Mouse (Mus musculus): ENCODE data around the gene Astn2. TPM values are rescaled to one million over a fixed set of nuclear protein-coding genes. Genes with fewer than 3 reads are reported as not detected.

Gene Astn2
- total and polyA plus RNA-seq, 3 experiments = not detected

GRCm38 (mm10) chr4:66232799-66233198 is 171.6 kb downstream of the Astn2 start:
- Histone ChIP-seq H3K4me1 (ENCODE audit: control insufficient read depth in 1 of 2, insufficient read depth in 2 of 2, low read length in 2 of 2) (no peaks in the 10 kb centered on the region), H3K27ac (ENCODE audit: control insufficient read depth, low read depth, low read length) (no peak overlapping the region), H3K9ac (ENCODE audit: control insufficient read depth, low read depth, low read length, poor library complexity, severe bottlenecking) (no peak overlapping the region), H3K36me3 (ENCODE audit: control insufficient read depth in 1 of 2, insufficient read depth in 2 of 2, low read length in 2 of 2) (no peaks in the 10 kb centered on the region), H3K79me2 (ENCODE audit: control insufficient read depth, insufficient read depth, low read length, poor library complexity) (no peaks in the 10 kb centered on the region), H3K9me3 (replicated peaks; ENCODE audit: insufficient read depth, low read length) (no peaks in the 10 kb centered on the region), H3K27me3 (ENCODE audit: control insufficient read depth in 1 of 2, insufficient read depth in 2 of 2, low read length in 2 of 2) (no peaks in the 10 kb centered on the region), H3K4me3 (ENCODE audit: control insufficient read depth in 1 of 2, insufficient read depth in 1 of 2, low read depth in 2 of 2, low read length in 2 of 2) (no peak overlapping the region)
- DNase-seq (ENCODE audit: low read depth, low spot score) = no peak
- TF ChIP-seq CTCF (IDR thresholded peaks at IDR 0.05 in 2 of 3, conservative IDR thresholded peaks at IDR 0.05 in 1 of 3; ENCODE audit: control insufficient read depth in 1 of 3, insufficient read depth in 1 of 3, low read depth in 2 of 3, low read length in 3 of 3, poor library complexity in 1 of 3, severe bottlenecking in 1 of 3) (no peak), GATA1 (IDR thresholded peaks at IDR 0.05; ENCODE audit: low read depth, low read length) (no peak)

GRCm38 (mm10) chr4:66232350-66232749 is 172.1 kb downstream of the Astn2 start:
- no peaks in the 10 kb centered on the region for H3K27me3 ChIP-seq (ENCODE audit: control insufficient read depth in 1 of 2, insufficient read depth in 2 of 2, low read length in 2 of 2)
- H3K9me3 ChIP-seq (replicated peaks; ENCODE audit: insufficient read depth, low read length) = no peaks in the 10 kb centered on the region
- no peak overlapping the region for H3K9ac ChIP-seq (ENCODE audit: control insufficient read depth, low read depth, low read length, poor library complexity, severe bottlenecking)
- no peaks in the 10 kb centered on the region for H3K4me1 ChIP-seq (ENCODE audit: control insufficient read depth in 1 of 2, insufficient read depth in 2 of 2, low read length in 2 of 2)
- no peaks in the 10 kb centered on the region for H3K36me3 ChIP-seq (ENCODE audit: control insufficient read depth in 1 of 2, insufficient read depth in 2 of 2, low read length in 2 of 2)
- no peak for DNase-seq (ENCODE audit: low read depth, low spot score)
- no peak overlapping the region for H3K4me3 ChIP-seq (ENCODE audit: control insufficient read depth in 1 of 2, insufficient read depth in 1 of 2, low read depth in 2 of 2, low read length in 2 of 2)
- TF ChIP-seq HCFC1 (IDR thresholded peaks at IDR 0.05; ENCODE audit: low read depth, low read length) (no peak), USF1 (IDR thresholded peaks at IDR 0.05; ENCODE audit: low read depth, low read length) (no peak), KAT2A (conservative IDR thresholded peaks at IDR 0.05; ENCODE audit: low read depth, low read length) (no peak), ELF1 (IDR thresholded peaks at IDR 0.05; ENCODE audit: low read depth, low read length) (no peak)
- H3K27ac ChIP-seq (ENCODE audit: control insufficient read depth, low read depth, low read length) = no peak overlapping the region
- no peaks in the 10 kb centered on the region for H3K79me2 ChIP-seq (ENCODE audit: control insufficient read depth, insufficient read depth, low read length, poor library complexity)

- no peaks in the 10 kb centered on the region for H3K9me3 ChIP-seq (replicated peaks; ENCODE audit: insufficient read depth, low read length)
- no peaks in the 10 kb centered on the region for H3K79me2 ChIP-seq (ENCODE audit: control insufficient read depth, insufficient read depth, low read length, poor library complexity)
- H3K36me3 ChIP-seq (ENCODE audit: control insufficient read depth in 1 of 2, insufficient read depth in 2 of 2, low read length in 2 of 2) = no peaks in the 10 kb centered on the region
- H3K4me3 ChIP-seq (ENCODE audit: control insufficient read depth in 1 of 2, insufficient read depth in 1 of 2, low read depth in 2 of 2, low read length in 2 of 2) = no peak overlapping the region
- DNase-seq (ENCODE audit: low read depth, low spot score) = no peak
- TF ChIP-seq E2F4 (IDR thresholded peaks at IDR 0.05; ENCODE audit: borderline replicate concordance, low read depth, low read length) = no peak
- TF ChIP-seq POLR2AphosphoS5 (IDR thresholded peaks at IDR 0.05; ENCODE audit: borderline replicate concordance, low read depth, low read length) = no peak
- TF ChIP-seq MXI1 (IDR thresholded peaks at IDR 0.05; ENCODE audit: low read depth, low read length) = no peak
- TF ChIP-seq EP300 (IDR thresholded peaks at IDR 0.05; ENCODE audit: low read depth in 1 of 2, low read length in 2 of 2) = no peak
- no peak for TF ChIP-seq NRF1 (IDR thresholded peaks at IDR 0.05; ENCODE audit: insufficient read depth, low read depth, low read length, poor library complexity, severe bottlenecking)
- TF ChIP-seq ZC3H11A (IDR thresholded peaks at IDR 0.05; ENCODE audit: low read depth, low read length) = no peak
- no peak for TF ChIP-seq MAZ (IDR thresholded peaks at IDR 0.05; ENCODE audit: low read depth, low read length)
- no peak for TF ChIP-seq MEF2A (IDR thresholded peaks at IDR 0.05; ENCODE audit: extremely low read depth, insufficient replicate concordance, low read depth, low read length, poor library complexity, severe bottlenecking)
- no peak for TF ChIP-seq JUND (IDR thresholded peaks at IDR 0.05; ENCODE audit: low read depth, low read length)
- TF ChIP-seq POLR2A (IDR thresholded peaks at IDR 0.05; ENCODE audit: control insufficient read depth in 1 of 2, insufficient read depth in 1 of 2, low read depth in 1 of 2, low read length in 2 of 2, poor library complexity in 1 of 2) = no peak
- TF ChIP-seq CTCF (IDR thresholded peaks at IDR 0.05 in 2 of 3, conservative IDR thresholded peaks at IDR 0.05 in 1 of 3; ENCODE audit: control insufficient read depth in 1 of 3, insufficient read depth in 1 of 3, low read depth in 2 of 3, low read length in 3 of 3, poor library complexity in 1 of 3, severe bottlenecking in 1 of 3) = no peak
- TF ChIP-seq BHLHE40 (IDR thresholded peaks at IDR 0.05; ENCODE audit: borderline replicate concordance, low read depth, low read length) = no peak
- H3K27me3 ChIP-seq (ENCODE audit: control insufficient read depth in 1 of 2, insufficient read depth in 2 of 2, low read length in 2 of 2) = no peaks in the 10 kb centered on the region
- no peaks in the 10 kb centered on the region for H3K4me1 ChIP-seq (ENCODE audit: control insufficient read depth in 1 of 2, insufficient read depth in 2 of 2, low read length in 2 of 2)
- H3K27ac ChIP-seq (ENCODE audit: control insufficient read depth, low read depth, low read length) = no peak overlapping the region
- H3K9ac ChIP-seq (ENCODE audit: control insufficient read depth, low read depth, low read length, poor library complexity, severe bottlenecking) = no peak overlapping the region
Measured at GRCm38 (mm10) chr4:66230735-66231134, 173.7 kb downstream of the Astn2 start.

All from MEL (cell line).